Mouse (Mus musculus) spleen, adult 2 months (tissue): ENCODE data around the gene Clip4. TPM values are rescaled to one million over a fixed set of nuclear protein-coding genes. Genes with fewer than 3 reads are reported as not detected.

Experiments used
- DNase-seq, 2 experiments: peaks; one replicate each; pipeline versions ENCODE4 v3.0.0 to v3.0.0-alpha.2; 2012 to 2021; ENCODE audit warnings: low spot score in 2 of 2, low read depth in 1 of 2
- H3K27ac ChIP-seq: fragments of 200-500 bp; 2 replicates; pipeline ENCODE4 v1.5.1; 2012; ENCODE audit warnings: low read length, inconsistent platforms; ENCODE audit not compliant: insufficient read depth
- H3K27me3 ChIP-seq: fragments of 200-500 bp; 2 replicates; pipeline ENCODE4 v1.6.1; 2012; ENCODE audit warnings: mild to moderate bottlenecking, moderate library complexity, low read length, inconsistent platforms; ENCODE audit not compliant: control insufficient read depth, insufficient read depth
- H3K36me3 ChIP-seq: fragments of 200-500 bp; 2 replicates; pipeline ENCODE4 v1.6.1; 2012; ENCODE audit warnings: mild to moderate bottlenecking, low read length, inconsistent platforms; ENCODE audit not compliant: control insufficient read depth, insufficient read depth
- H3K4me1 ChIP-seq: fragments of 200-500 bp; 2 replicates; pipeline ENCODE4 v1.6.1; 2011; ENCODE audit warnings: inconsistent platforms; ENCODE audit not compliant: control insufficient read depth, insufficient read depth, insufficient read length
- H3K4me3 ChIP-seq: fragments of 200-500 bp; 2 replicates; pipeline ENCODE4 v1.5.1; 2011; ENCODE audit warnings: mild to moderate bottlenecking, inconsistent platforms; ENCODE audit not compliant: insufficient read depth, insufficient read length; ENCODE audit errors: extremely low read depth
- CTCF ChIP-seq: fragments of 200-500 bp; IDR thresholded peaks from 2 replicates; pipeline ENCODE4 v1.5.1; 2011; ENCODE audit warnings: mild to moderate bottlenecking, inconsistent platforms; ENCODE audit not compliant: insufficient read depth, insufficient read length, insufficient replicate concordance; ENCODE audit errors: extremely low read depth
- POLR2A ChIP-seq: fragments of 200-500 bp; IDR thresholded peaks from 2 replicates; pipeline ENCODE4 v1.6.1; 2011; ENCODE audit warnings: low read depth, low read length, inconsistent platforms
- WGBS: fragments of 180-500 bp; shearing (Covaris S2); methylation state at CpG from one replicate; pipeline ENCODE4 v1.1.7; 2018; 5-methylcytosine and 5-hydroxymethylcytosine counted together
- polyA plus RNA-seq: library from polyadenylated mRNA; depleted of rRNA; stranded (reverse); fragments of >200 nt; gene quantifications from 2 replicates; pipeline ENCODE4 v1.2.3, GENCODE M21; 2012

Clip4 gene
- polyA plus RNA-seq, 1 experiment, result 0.69 TPM

DNA sequence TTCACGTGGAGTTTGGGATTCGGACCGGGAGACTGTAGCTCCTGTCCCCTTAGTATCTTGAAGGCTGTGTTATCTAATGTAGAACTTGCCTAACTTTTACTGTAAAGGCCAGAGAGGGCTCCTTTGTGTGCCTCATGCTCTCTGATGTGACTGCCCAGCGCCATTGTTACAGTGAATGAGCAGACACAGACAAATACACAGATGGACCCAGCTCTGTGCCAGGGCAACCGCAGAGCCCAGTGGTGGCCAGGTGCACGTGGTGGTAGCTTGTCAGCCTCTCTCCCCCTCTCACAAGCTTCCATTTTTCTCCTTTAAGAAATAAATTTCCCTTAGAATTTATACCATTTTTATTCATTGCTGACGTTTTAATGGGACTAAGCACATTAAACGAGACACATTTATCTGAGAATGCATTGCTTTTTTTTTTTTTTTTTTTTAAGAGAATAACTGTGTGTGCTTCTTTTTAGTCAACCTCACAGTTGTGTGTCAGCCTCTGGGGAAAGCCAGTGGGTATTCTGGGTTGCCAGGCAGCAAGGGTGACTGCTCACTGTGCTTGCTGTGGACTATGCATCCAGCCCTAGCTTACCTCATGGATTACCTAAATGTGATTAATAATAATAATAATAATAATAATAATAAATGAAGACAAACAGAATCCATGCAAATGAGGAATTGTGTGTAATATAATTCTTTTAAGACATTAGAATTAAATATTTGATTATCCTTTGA lies 48.0 kb downstream of the Clip4 start:
- Histone ChIP-seq H3K4me3 (no peak overlapping the region), H3K27ac (no peak overlapping the region), H3K36me3 (no peaks in the 10 kb centered on the region), H3K27me3 (no peaks in the 10 kb centered on the region), H3K4me1 (no peaks in the 10 kb centered on the region)
- no peak for TF ChIP-seq POLR2A
- TF ChIP-seq CTCF, result no peak
- DNase-seq, result no peak
- 90% methylated on average over 8 of the region's 8 CpGs for WGBS

- no peak overlapping the region for H3K4me3 ChIP-seq
- no peaks in the 10 kb centered on the region for H3K27me3 ChIP-seq
- 85% methylated on average over 8 of the region's 8 CpGs for WGBS
- DNase-seq, result no peak
- no peaks in the 10 kb centered on the region for H3K4me1 ChIP-seq
- H3K36me3 ChIP-seq, result no peaks in the 10 kb centered on the region
- TF ChIP-seq CTCF (no peak), POLR2A (no peak)
- H3K27ac ChIP-seq, result no peak overlapping the region
These were observed 55.5 kb downstream of the Clip4 start for GRCm38 (mm10) chr17:71823622-71824306.

GRCm38 (mm10) chr17:71826603-71827002 lies 58.3 kb downstream of the Clip4 start:
- no peaks in the 10 kb centered on the region for H3K4me1 ChIP-seq
- H3K36me3 ChIP-seq, result no peaks in the 10 kb centered on the region
- no peak for TF ChIP-seq CTCF
- no peak for TF ChIP-seq POLR2A
- no peak for DNase-seq
- 73% methylated on average over 3 of the region's 3 CpGs for WGBS
- H3K4me3 ChIP-seq, result no peak overlapping the region
- H3K27ac ChIP-seq, result no peak overlapping the region
- H3K27me3 ChIP-seq, result no peaks in the 10 kb centered on the region

DNA sequence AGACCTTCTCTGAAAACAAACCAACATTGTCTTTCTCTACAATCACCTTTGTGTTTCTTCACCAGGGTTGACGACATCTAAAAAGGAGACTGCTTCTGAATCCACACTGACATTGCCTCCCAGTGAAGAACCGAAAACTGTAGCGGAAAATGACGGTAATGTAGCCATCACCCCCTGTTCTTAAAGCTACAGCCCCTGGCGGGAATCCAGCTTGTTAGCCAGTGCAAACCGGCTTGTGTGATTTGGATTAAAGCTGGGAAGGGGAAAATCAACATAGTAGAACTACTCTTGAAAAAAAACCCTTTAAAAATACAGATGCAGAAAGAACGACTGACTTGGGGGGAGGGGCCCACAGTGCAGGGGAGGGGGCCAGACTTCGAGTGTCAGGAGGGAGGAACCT lies 59.4 kb downstream of the Clip4 start:
- Histone ChIP-seq H3K4me1 (no peaks in the 10 kb centered on the region), H3K36me3 (no peaks in the 10 kb centered on the region), H3K27ac (no peak overlapping the region), H3K4me3 (no peak overlapping the region), H3K27me3 (no peaks in the 10 kb centered on the region)
- 84% methylated on average over 8 of the region's 8 CpGs for WGBS
- TF ChIP-seq POLR2A (no peak), CTCF (no peak)
- no peak for DNase-seq

- 77% methylated on average over 12 of the region's 12 CpGs for WGBS
- H3K27me3 ChIP-seq, result no peaks in the 10 kb centered on the region
- no peak overlapping the region for H3K27ac ChIP-seq
- no peak for DNase-seq
- H3K4me1 ChIP-seq, result no peaks in the 10 kb centered on the region
- TF ChIP-seq POLR2A, result no peak
- no peak for TF ChIP-seq CTCF
- no peak overlapping the region for H3K4me3 ChIP-seq
- no peaks in the 10 kb centered on the region for H3K36me3 ChIP-seq
These were observed 60.6 kb downstream of the Clip4 start for GRCm38 (mm10) chr17:71828647-71829414.

- no peaks in the 10 kb centered on the region for H3K4me1 ChIP-seq
- H3K4me3 ChIP-seq, result no peak overlapping the region
- no peak for TF ChIP-seq CTCF
- no peak for TF ChIP-seq POLR2A
- H3K36me3 ChIP-seq, result no peaks in the 10 kb centered on the region
- H3K27ac ChIP-seq, result no peak overlapping the region
- WGBS, result 82% methylated on average over 3 of the region's 3 CpGs
- H3K27me3 ChIP-seq, result no peaks in the 10 kb centered on the region
- no peak for DNase-seq
These were observed 63.7 kb downstream of the Clip4 start for GRCm38 (mm10) chr17:71831960-71832359.
